ENCODE assay signal across 8 mouse cellular contexts in genomic region chr4:123917548-123918140, GRCm38 (mm10). TPM values are rescaled to one million over a fixed set of nuclear protein-coding genes. Genes with fewer than 3 reads are reported as not detected.
DNase-seq lines count a peak whose midpoint lies in the region; ATAC-seq and TF ChIP-seq lines count a peak whose summit lies in the region.

Gene 4930535I16Rik (minus strand): TSS chr4:123918022.

- H3K9me3 ChIP-seq in ES-Bruce4 (replicated peaks; ENCODE audit: control insufficient read depth, insufficient read depth, low read length, poor library complexity, severe bottlenecking), result no peaks in the 10 kb centered on the region
- H3K9me3 ChIP-seq in embryonic facial prominence, embryonic 12.5 days, result no peaks in the 10 kb centered on the region
- H3K9me3 ChIP-seq in limb, embryonic 15.5 days, result no peaks in the 10 kb centered on the region
- no peaks in the 10 kb centered on the region for H3K9me3 ChIP-seq in midbrain, embryonic 13.5 days

- H3K4me2 ChIP-seq in embryonic facial prominence, embryonic 12.5 days (replicated peaks), result peak within 1 kb of the TSS; percentile 87
- peak within 1 kb of the TSS; percentile 79 for H3K4me2 ChIP-seq in limb, embryonic 15.5 days
- H3K4me2 ChIP-seq in midbrain, embryonic 13.5 days (replicated peaks), result peak within 1 kb of the TSS; percentile 93

- peak; percentile 29 for DNase-seq in adrenal gland, adult 8-10 months
- no peak for DNase-seq in adrenal gland, adult 2 months
- peak; percentile 46 to 56 for DNase-seq in heart, postnatal 10 days
- no peak for DNase-seq in right cerebral cortex, postnatal 25 days

- intact Hi-C loops in heart, postnatal 10 days (cut with DNase I), result no loop called here

- peak within 1 kb of the TSS; percentile 46 for H3K27ac ChIP-seq in ES-Bruce4 (ENCODE audit: insufficient read depth, low read length)
- peak within 1 kb of the TSS; percentile 74 for H3K27ac ChIP-seq in embryonic facial prominence, embryonic 12.5 days
- H3K27ac ChIP-seq in limb, embryonic 15.5 days, result peak within 1 kb of the TSS; percentile 88
- H3K27ac ChIP-seq in midbrain, embryonic 13.5 days, result peak within 1 kb of the TSS; percentile 90

- no peak for TF ChIP-seq POLR2A in ES-Bruce4 (IDR thresholded peaks at IDR 0.05; ENCODE audit: insufficient read depth, low read length)

- peak within 1 kb of the TSS; percentile 92 for H3K4me3 ChIP-seq in ES-Bruce4 (ENCODE audit: low read depth, low read length)
- H3K4me3 ChIP-seq in embryonic facial prominence, embryonic 12.5 days, result peak within 1 kb of the TSS; percentile 85
- peak within 1 kb of the TSS; percentile 86 for H3K4me3 ChIP-seq in limb, embryonic 15.5 days
- H3K4me3 ChIP-seq in midbrain, embryonic 13.5 days (replicated peaks), result peak within 1 kb of the TSS; percentile 100

- H3K27me3 ChIP-seq in ES-Bruce4 (ENCODE audit: control insufficient read depth, insufficient read depth, low read length, poor library complexity, severe bottlenecking), result no peaks in the 10 kb centered on the region
- no peaks in the 10 kb centered on the region for H3K27me3 ChIP-seq in embryonic facial prominence, embryonic 12.5 days
- H3K27me3 ChIP-seq in limb, embryonic 15.5 days, result no peaks in the 10 kb centered on the region
- H3K27me3 ChIP-seq in midbrain, embryonic 13.5 days, result no peaks in the 10 kb centered on the region

- H3K36me3 ChIP-seq in ES-Bruce4 (ENCODE audit: control insufficient read depth, insufficient read depth, low read length, poor library complexity, severe bottlenecking), result peaks cover 24% of the 10 kb centered on the region
- H3K36me3 ChIP-seq in embryonic facial prominence, embryonic 12.5 days, result peaks cover 26% of the 10 kb centered on the region
- H3K36me3 ChIP-seq in limb, embryonic 15.5 days, result peaks cover 28% of the 10 kb centered on the region
- H3K36me3 ChIP-seq in midbrain, embryonic 13.5 days, result peaks cover 32% of the 10 kb centered on the region

- under 1% methylated on average over 48 of the region's 63 CpGs for whole genome bisulfite sequencing in embryonic facial prominence, embryonic 12.5 days
- WGBS in limb, embryonic 15.5 days, result under 1% methylated on average over 51 of the region's 63 CpGs
- WGBS in midbrain, embryonic 13.5 days, result under 1% methylated on average over 63 of the region's 63 CpGs

- H3K4me1 ChIP-seq in ES-Bruce4 (ENCODE audit: control insufficient read depth, insufficient read depth, low read length), result peaks cover 2% of the 10 kb centered on the region
- H3K4me1 ChIP-seq in embryonic facial prominence, embryonic 12.5 days, result peaks cover 18% of the 10 kb centered on the region
- H3K4me1 ChIP-seq in limb, embryonic 15.5 days, result peaks cover 18% of the 10 kb centered on the region
- peaks cover 33% of the 10 kb centered on the region for H3K4me1 ChIP-seq in midbrain, embryonic 13.5 days (replicated peaks)

- peak; percentile 58 for ATAC-seq in embryonic facial prominence, embryonic 12.5 days (ENCODE audit: insufficient number of reproducible peaks, insufficient read depth, low FRiP score, low TSS enrichment)
- peak; percentile 16; the same call in 1 of the 2 replicates for ATAC-seq in limb, embryonic 15.5 days (ENCODE audit: insufficient number of reproducible peaks, low FRiP score, low TSS enrichment, low read depth)
- ATAC-seq in midbrain, embryonic 13.5 days, result peak; percentile 70

- H3K9ac ChIP-seq in ES-Bruce4 (ENCODE audit: low read depth, poor library complexity, severe bottlenecking), result peak within 1 kb of the TSS; percentile 89
- H3K9ac ChIP-seq in embryonic facial prominence, embryonic 12.5 days, result peak within 1 kb of the TSS; percentile 94
- H3K9ac ChIP-seq in limb, embryonic 15.5 days, result peak within 1 kb of the TSS; percentile 99
- H3K9ac ChIP-seq in midbrain, embryonic 13.5 days (replicated peaks), result peak within 1 kb of the TSS; percentile 98

- no peak for TF ChIP-seq EP300 in ES-Bruce4 (IDR thresholded peaks at IDR 0.05; ENCODE audit: insufficient read depth, low read depth, low read length)

- TF ChIP-seq CTCF in ES-Bruce4 (IDR thresholded peaks at IDR 0.05; ENCODE audit: low read depth, low read length), result no peak

RNA-seq across cellular contexts. Expression of gene 4930535I16Rik, which starts in this region (rescaled TPM):
- not detected for total RNA-seq in adrenal gland, adult 8-10 months (2022)
- total RNA-seq in adrenal gland, adult 2 months (2021), result not detected
- polyA plus RNA-seq in adrenal gland, adult 2 months (2012; rRNA removed), result 0.54 and 0.82 TPM in 2 replicates
- not detected in 2 replicates for polyA plus RNA-seq in ES-Bruce4 (2011; ENCODE audit: insufficient read depth, insufficient read length, low read depth, missing spikeins)
- polyA plus RNA-seq in embryonic facial prominence, embryonic 12.5 days (2016; fragmentation: Nextera tagmentation; extraction: Ambion mirVana), result 0.47 TPM in 1 of 2 replicates, not detected in the other
- not detected for total RNA-seq in heart, postnatal 10 days (2021)
- not detected in 2 replicates for polyA plus RNA-seq in limb, embryonic 15.5 days (2015; fragmentation: Nextera tagmentation; extraction: Ambion mirVana)
- polyA plus RNA-seq in midbrain, embryonic 13.5 days (2015; fragmentation: Nextera tagmentation; extraction: Ambion mirVana), result not detected in 2 replicates

Comparison
In these comparisons a context has a peak if more than half of its experiments do, and no peak if none do; other contexts are left out.
1. Peak in DNase-seq in adrenal gland, adult 8-10 months; RNA of the gene not detected or under 1 TPM.
2. Peak in ATAC-seq, H3K4me3 ChIP-seq, H3K27ac ChIP-seq, H3K9ac ChIP-seq and H3K4me2 ChIP-seq in embryonic facial prominence, embryonic 12.5 days; RNA of the gene not detected or under 1 TPM.
3. Peak in DNase-seq in heart, postnatal 10 days; RNA of the gene not detected or under 1 TPM.
4. Peak in ATAC-seq, H3K4me3 ChIP-seq, H3K27ac ChIP-seq, H3K9ac ChIP-seq and H3K4me2 ChIP-seq in limb, embryonic 15.5 days; RNA of the gene not detected or under 1 TPM.
5. Peak in ATAC-seq, H3K4me3 ChIP-seq, H3K27ac ChIP-seq, H3K9ac ChIP-seq and H3K4me2 ChIP-seq in midbrain, embryonic 13.5 days; RNA of the gene not detected or under 1 TPM.
6. ATAC-seq: peak in every context shown above with its lines; median percentile 70 in midbrain, embryonic 13.5 days; 58 in embryonic facial prominence, embryonic 12.5 days; 16 in limb, embryonic 15.5 days.